Mouse (Mus musculus) ES-E14 (cell line): ENCODE data around the gene St6galnac5.

ENCODE experiments used
- CHD2 ChIP-seq: IDR thresholded peaks from 2 replicates; pipeline ENCODE4 v1.6.1; 2014; ENCODE audit warnings: mild to moderate bottlenecking, low read depth, low read length, inconsistent platforms
- MAFK ChIP-seq: IDR thresholded peaks from 2 replicates; pipeline ENCODE4 v1.6.1; 2014; ENCODE audit warnings: mild to moderate bottlenecking, low read depth, low read length, inconsistent platforms; ENCODE audit not compliant: insufficient read depth
- ZC3H11A ChIP-seq: IDR thresholded peaks from 2 replicates; pipeline ENCODE4 v1.6.1; 2012; ENCODE audit warnings: low read depth, mild to moderate bottlenecking, inconsistent platforms, low read length, borderline replicate concordance
- ZNF384 ChIP-seq: IDR thresholded peaks from 2 replicates; pipeline ENCODE4 v1.6.1; 2012; ENCODE audit warnings: low read depth, low read length, inconsistent platforms

DNA sequence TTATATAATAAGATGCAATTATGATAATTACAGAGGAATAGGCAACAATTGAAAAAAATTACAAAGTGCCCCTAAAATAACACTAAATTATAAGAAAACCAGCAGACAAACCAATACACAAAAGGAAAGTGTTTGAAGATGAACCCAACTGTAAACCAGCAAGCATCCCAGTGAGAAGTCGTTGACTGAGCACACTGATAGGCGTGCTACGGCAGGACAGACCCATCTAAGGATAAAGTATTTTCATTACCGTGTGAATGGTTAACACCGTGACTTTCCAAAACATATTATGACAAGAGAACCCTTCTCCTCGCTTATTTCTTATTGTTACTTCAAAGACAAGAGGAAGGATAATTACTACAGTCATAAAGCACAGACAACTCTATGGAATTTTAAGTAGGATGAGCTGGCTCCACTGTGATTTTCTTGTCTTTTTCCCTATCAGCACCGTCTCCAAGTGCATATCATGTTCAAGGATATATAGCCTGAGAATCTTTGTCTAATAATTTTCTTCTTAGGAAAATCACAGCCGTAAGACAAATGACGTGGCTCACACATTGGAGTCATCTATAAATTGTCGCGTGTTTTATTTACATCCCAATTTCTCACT lies 34.9 kb downstream of the St6galnac5 start:
- TF ChIP-seq CHD2 (no peak), MAFK (no peak), ZNF384 (no peak), ZC3H11A (no peak)
